Mouse (Mus musculus) ovary, postnatal 14 days (tissue): ENCODE data around the gene Urgcp.

Source experiments
- DNase-seq: peaks from one replicate; pipeline ENCODE4 v3.0.0; 2022; ENCODE audit warnings: low spot score

Gene Urgcp

GRCm38 (mm10) chr11:5785732-5786131 is 23.6 kb upstream of the Urgcp start:
- no peak for DNase-seq

- DNase-seq: no peak
Observed at GRCm38 (mm10) chr11:5782199-5782944, 20.2 kb upstream of the Urgcp start.

GRCm38 (mm10) chr11:5780035-5780499 is 17.9 kb upstream of the Urgcp start:
- DNase-seq: no peak

GRCm38 (mm10) chr11:5778481-5778880 is 16.3 kb upstream of the Urgcp start:
- no peak for DNase-seq

- DNase-seq: no peak
Observed at GRCm38 (mm10) chr11:5766019-5766418, 3.8 kb upstream of the Urgcp start.

- no peak for DNase-seq
Observed at GRCm38 (mm10) chr11:5762633-5762982, 432 bp upstream of the Urgcp start.

- no peak for DNase-seq
Observed at GRCm38 (mm10) chr11:5753755-5754154, 8.4 kb downstream of the Urgcp start.

- no peak for DNase-seq
Observed at GRCm38 (mm10) chr11:5744951-5745350, 17.2 kb downstream of the Urgcp start.

- no peak for DNase-seq
Observed at GRCm38 (mm10) chr11:5742106-5742505, 20.1 kb downstream of the Urgcp start.

- DNase-seq: peak; percentile 58
Observed at GRCm38 (mm10) chr11:5740965-5741627, 21.1 kb downstream of the Urgcp start.

GRCm38 (mm10) chr11:5740599-5740964 is 21.6 kb downstream of the Urgcp start:
- peak; percentile 29 for DNase-seq

- no peak for DNase-seq
Observed at GRCm38 (mm10) chr11:5739846-5740245, 22.3 kb downstream of the Urgcp start.

GRCm38 (mm10) chr11:5738888-5739632 is 23.1 kb downstream of the Urgcp start:
- no peak for DNase-seq

- no peak for DNase-seq
Observed at GRCm38 (mm10) chr11:5737137-5737536, 25.0 kb downstream of the Urgcp start.

GRCm38 (mm10) chr11:5734323-5734722 is 27.9 kb downstream of the Urgcp start:
- no peak for DNase-seq

GRCm38 (mm10) chr11:5732401-5732800 is 29.8 kb downstream of the Urgcp start:
- DNase-seq: no peak

- no peak for DNase-seq
Observed at GRCm38 (mm10) chr11:5729582-5729981, 32.6 kb downstream of the Urgcp start.

GRCm38 (mm10) chr11:5718611-5719354 is 43.4 kb downstream of the Urgcp start:
- DNase-seq: no peak

GRCm38 (mm10) chr11:5716938-5717705 is 45.1 kb downstream of the Urgcp start:
- no peak for DNase-seq

GRCm38 (mm10) chr11:5716246-5716645 is 45.9 kb downstream of the Urgcp start:
- DNase-seq: no peak

GRCm38 (mm10) chr11:5715630-5716105 is 46.5 kb downstream of the Urgcp start, which contains the start of gene Mrps24:
Gene Mrps24, minus strand, starts transcription at chr11:5715680.
- no peak for DNase-seq
